Mouse (Mus musculus) adrenal gland, postnatal 14 days (tissue): ENCODE measurements around the gene Ddi2. TPM values are rescaled to one million over a fixed set of nuclear protein-coding genes. Genes with fewer than 3 reads are reported as not detected.

Source experiments
- DNase-seq: peaks from one replicate; pipeline ENCODE4 v3.0.0; 2021; ENCODE audit warnings: mixed read lengths
- total RNA-seq: library from RNA; stranded (reverse); gene quantifications from 2 replicates; pipeline ENCODE4 v1.2.3, GENCODE M21; 2021

Gene Ddi2
- total RNA-seq, 1 experiment from 2014 or later: 65.2 TPM

DNA sequence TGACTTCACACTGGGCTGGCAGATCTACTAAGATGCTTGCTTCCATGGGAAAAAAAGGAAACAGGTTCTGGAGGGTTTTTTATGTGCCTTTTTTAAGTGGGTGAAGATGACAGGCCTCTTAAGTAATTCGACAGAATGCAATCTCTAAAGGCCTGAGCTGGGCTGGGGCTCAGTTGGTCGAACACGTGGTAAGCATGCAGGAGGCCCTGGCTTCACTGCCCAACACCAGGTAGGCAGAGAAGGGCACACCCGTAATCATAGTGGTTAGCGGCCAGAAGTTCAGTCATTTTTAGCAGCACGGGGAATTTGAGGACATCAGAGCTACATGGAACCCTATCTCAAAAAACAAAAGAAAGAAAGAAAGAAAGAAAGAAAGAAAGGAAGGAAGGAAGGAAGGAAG, 68.7 kb downstream of the Ddi2 start:
- no peak for DNase-seq

- DNase-seq: no peak
These were observed 69.4 kb downstream of the Ddi2 start for GRCm38 (mm10) chr4:141653813-141654212.

DNA sequence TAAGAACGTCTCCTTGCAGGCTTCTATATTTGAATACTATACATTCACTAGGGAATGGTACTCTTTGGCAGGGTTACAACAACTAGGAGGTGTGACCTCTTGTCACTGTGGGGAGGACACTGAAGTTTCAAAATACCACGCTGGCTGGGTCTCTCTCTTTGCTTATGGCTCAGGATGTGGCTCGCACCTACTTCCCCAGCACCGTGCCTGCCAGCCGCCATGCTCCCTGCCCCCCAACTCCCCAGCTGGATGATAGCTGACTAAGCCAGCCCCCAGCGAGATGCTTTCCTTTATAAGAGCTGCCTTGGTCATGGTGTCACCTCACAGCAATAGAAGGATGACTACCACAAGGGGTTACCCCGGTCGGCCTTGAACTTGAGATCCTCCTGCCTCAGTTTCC, 70.2 kb downstream of the Ddi2 start:
- no peak for DNase-seq

DNA sequence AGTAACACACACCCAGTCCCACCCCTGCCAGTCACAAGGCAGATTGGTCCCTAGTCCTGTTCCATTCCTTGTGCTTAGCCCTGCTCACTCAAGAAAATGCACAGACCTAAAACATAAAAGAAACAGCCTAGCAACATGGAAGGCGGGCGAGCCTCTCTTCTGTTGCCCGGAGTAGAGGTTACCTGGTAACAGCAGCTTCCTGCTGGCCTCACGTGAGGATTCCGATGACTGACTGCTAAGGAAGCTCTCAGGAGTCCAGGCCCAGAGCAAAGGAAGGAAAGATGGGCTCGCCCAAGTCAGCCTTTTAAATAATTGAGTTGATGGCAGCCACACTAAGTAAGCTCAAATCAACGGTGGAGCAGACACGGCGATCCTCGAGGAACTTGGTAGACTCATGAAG, 71.3 kb downstream of the Ddi2 start:
- DNase-seq: no peak

DNA sequence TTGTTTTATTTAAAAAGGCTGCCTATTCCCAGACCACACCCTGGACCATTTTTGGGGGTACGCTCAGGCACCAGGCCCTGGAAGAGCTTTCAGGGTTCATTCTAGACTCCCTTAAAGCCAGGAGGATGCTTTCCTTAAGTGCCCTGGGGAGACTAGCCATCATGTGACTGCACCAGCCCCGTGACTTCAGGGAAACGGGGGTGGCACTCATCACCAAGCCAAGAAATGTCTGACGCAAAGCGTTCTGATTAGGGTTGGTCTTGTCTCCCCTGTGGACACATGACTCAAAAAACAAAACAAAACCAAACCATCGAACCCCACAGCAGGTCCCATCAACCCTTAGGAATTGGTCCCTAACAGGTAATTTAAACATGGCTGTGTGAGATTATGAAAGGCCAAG, 71.9 kb downstream of the Ddi2 start:
- no peak for DNase-seq

DNA sequence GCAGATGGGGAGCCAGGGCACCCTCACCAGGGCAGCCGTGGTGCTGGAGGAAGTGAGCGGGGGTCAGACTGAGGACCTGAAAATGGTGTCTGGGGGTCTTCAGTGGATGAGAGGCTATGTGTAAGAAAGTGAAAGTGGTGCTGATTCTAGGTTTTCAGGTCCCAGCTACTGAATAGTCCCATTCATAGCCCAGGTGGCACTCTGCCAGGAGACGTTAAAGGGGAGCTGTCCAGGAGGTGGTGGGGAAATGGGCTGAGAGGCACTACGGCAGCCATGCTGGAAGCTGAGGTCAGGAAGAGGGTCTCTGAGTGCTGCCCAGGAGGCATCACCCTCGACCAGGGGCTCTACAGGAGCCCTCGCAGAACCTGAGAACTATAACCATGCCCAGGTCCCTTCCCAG, 74.0 kb downstream of the Ddi2 start:
- DNase-seq: no peak

DNA sequence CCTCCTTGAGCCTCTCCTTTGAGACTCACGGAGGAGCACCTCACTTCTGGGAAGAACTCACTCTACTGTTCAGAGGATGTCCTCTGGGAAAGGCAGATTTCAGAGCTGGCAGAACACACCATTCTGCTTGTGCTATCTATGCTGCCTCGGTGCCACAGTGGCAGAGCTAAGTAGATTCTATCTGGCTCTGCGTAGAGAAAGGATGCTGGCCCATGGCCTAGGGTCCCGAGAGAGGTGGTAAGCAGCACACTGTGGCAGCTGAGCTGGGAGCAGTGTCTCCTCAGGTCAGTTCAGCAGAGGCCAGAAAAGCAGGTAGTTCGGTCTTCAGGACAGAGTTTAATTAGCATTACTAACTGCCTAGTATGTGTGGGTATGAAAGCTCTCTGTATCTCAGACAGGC, 75.0 kb downstream of the Ddi2 start:
- DNase-seq: no peak

DNA sequence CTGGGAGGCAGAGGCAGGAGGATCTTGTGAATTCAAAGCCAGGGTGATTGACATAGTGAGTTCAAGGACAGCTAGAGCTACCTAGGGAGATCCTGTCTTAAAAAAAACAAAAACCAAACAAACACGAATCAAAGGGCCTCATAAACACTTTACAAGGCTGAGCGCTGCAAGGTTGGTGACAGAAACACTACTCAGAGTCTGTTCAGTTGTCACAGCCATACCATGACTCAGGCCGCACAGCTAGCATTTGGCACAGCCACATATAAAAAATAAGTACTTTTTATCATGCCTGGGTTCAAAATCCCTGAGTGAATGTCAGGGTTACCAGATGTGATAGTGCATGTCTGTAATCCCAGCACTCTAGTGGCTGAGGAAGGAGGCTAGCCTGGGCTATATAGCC, 76.0 kb downstream of the Ddi2 start:
- DNase-seq: no peak

- no peak for DNase-seq
These were observed 77.2 kb downstream of the Ddi2 start for GRCm38 (mm10) chr4:141645988-141646387.

DNA sequence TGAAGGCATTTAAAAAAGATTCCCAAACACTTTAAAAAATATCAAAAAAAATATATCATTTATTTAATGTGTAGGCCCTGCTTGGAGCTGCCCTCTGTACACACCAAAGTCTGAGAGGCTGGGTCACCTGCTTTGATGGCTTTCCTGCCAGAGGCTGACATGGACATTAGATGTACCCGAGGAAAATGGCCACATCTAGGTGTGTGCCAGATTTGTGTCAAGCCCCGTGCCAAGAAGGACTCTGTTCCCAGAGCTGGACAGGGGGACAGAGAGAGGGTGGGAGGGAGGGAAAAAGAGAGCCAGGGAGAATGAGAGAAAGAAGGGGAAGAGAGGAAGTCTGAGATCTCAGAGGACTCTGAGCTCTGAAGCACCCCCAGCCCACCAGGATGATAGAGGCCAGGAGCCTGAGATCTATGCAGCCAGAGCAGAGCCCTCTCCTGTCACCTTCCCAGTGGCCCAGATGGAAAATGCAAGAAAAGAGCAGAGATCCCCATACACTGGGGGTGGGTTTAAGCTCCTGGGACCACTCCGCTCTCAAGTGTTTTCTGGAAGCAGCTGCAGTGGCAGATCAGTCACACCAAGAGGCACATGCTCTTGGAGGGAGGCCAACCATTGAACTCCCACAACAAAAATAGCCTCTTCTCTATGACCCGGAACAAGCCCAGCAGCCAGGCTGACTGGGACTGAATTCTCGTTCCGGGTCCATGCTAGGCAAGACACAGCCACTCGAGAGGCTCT, 79.9 kb downstream of the Ddi2 start:
- DNase-seq: peak; percentile 78

DNA sequence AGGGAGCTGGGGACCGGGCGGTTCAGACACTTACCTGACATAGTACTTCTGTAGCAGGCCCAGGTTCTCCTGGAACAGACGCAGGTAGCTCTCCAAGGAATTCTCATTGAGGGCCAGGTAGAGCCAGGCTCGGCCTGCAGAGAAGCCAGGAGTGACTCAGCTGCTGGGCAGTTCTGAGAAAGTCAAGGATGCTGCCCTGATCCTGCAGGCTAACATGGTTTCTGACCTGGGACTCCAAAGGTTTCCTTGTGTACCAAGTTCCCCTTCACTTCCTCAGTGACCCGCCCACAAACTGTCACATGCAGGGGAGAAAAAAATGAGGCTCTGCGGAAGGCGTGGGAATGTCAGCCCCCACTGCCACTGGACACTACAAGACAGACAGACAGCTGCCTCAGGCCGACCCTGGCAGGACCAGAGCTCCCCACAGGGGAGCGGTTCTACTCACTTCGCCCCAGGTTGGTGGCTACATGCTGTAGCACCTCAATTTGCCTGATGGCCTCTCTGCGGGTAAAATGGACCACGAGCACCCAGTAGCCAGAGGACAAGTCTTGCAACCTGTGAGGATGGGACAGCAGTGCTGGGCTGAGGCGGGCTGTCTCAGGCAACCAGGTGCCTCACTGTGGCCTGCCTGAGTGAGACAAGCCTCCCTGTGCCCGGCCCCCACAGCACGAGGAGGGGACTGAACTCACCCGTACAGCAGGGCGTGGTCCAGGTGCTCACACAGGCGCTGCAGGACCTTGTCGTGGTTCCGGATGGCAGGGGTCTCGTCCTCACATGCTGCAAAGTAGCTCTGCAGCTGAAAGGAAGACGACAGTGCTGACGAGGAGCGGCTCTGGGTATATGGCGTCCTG, 81.0 kb downstream of the Ddi2 start:
- no peak for DNase-seq

- DNase-seq: no peak
These were observed 81.9 kb downstream of the Ddi2 start for GRCm38 (mm10) chr4:141641353-141641771.

DNA sequence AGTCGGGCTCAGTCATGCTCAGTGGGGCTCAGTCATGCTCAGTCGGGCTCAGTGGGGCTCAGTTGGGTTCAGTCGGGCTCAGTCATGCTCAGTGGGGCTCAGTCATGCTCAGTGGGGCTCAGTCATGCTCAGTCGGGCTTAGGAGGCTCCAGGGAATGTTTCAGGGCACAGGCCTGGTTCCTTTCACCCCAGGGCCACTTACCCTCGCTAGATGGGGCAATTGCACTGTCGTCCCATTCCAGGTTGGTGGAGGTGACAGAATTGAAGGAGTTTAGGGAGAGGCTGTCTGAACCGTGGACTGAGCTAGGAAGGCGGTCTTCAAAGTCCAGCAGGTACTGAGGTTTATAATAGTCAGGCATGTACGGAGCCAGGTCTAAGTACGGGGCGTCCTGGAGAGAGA, 83.7 kb downstream of the Ddi2 start:
- DNase-seq: no peak

DNA sequence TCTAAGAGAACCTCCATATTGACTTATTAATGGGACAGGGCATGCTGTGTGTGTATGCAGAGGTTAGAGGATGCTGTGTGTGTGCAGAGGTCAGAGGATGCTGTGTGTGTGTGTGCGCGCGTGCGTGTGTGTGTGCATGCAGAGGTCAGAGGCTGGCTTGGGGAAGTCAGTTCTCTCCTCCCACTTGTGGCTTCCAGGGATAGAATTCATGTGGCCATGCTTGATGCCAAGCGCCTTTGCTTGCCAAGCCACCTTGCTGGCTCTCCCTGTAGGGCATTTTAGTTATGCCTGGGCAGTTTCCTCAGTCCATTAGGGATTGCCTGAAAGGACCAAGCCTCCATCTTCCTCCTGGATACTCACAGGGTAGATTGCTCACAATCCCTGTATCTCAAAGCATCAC, 86.5 kb downstream of the Ddi2 start:
- DNase-seq: peak; percentile 62

DNA sequence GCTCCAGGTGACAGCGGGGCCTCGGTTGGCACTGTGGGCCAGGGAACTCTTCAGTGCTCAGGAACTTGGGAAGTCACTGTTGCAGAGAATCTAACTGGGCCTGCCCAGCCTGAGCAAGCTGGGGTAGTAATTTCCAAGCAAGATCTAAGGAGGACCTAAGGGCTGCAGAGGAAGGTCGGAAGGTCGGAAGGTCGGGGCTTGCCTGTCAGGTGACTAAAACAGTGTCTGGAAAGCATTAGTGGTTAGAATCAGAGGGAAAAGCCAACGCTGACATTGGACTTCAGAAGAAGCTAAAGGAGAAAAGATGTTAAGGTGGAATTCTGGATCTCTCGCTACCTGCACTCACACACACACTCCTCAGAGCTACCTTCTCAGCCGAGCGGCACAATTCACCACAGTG, 87.2 kb downstream of the Ddi2 start:
- DNase-seq: no peak

- DNase-seq: peak; percentile 67
These were observed 90.9 kb downstream of the Ddi2 start for GRCm38 (mm10) chr4:141632111-141632873.

- DNase-seq: no peak
These were observed 92.0 kb downstream of the Ddi2 start for GRCm38 (mm10) chr4:141631250-141631649.

- DNase-seq: no peak
These were observed 93.2 kb downstream of the Ddi2 start for GRCm38 (mm10) chr4:141630021-141630420.

GRCm38 (mm10) chr4:141628661-141629060, 94.6 kb downstream of the Ddi2 start:
- no peak for DNase-seq
